ENCODE assay signal across 8 mouse cellular contexts in genomic region chr3:135440621-135441020, GRCm38 (mm10). TPM values are rescaled to one million over a fixed set of nuclear protein-coding genes. Genes with fewer than 3 reads are reported as not detected.
DNase-seq lines count a peak whose midpoint lies in the region; ATAC-seq and TF ChIP-seq lines count a peak whose summit lies in the region.

No protein-coding gene starts in this region.

- peak overlapping the region; percentile 94 for H3K4me3 ChIP-seq in layer of hippocampus, adult 2 months
- H3K4me3 ChIP-seq in heart, postnatal 0 days (ENCODE audit: low read depth, low read length): peak overlapping the region; percentile 68
- H3K4me3 ChIP-seq in midbrain, embryonic 10.5 days: peak overlapping the region; percentile 91

- DNase-seq in layer of hippocampus, adult 2 months (ENCODE audit: low spot score in 2 of 2): no peak
- DNase-seq in layer of hippocampus, adult 9-11 months: no peak
- peak; percentile 11 for DNase-seq in brain, adult 2 months (ENCODE audit: low read depth, low spot score)
- no peak for DNase-seq in heart, postnatal 0 days (ENCODE audit: low spot score)
- no peak for DNase-seq in midbrain, embryonic 10.5 days (ENCODE audit: low spot score)
- no peak for DNase-seq in ovary, adult 18-20 months (ENCODE audit: low spot score)
- DNase-seq in urinary bladder, postnatal 10 days (ENCODE audit: low spot score): no peak
- no peak for DNase-seq in layer of hippocampus, postnatal 36 days

- H3K4me2 ChIP-seq in heart, postnatal 0 days (ENCODE audit: low read depth, low read length): peak overlapping the region; percentile 95

- H3K4me1 ChIP-seq in heart, postnatal 0 days (ENCODE audit: control insufficient read depth, insufficient read depth): peaks cover 31% of the 10 kb centered on the region
- peaks cover 39% of the 10 kb centered on the region for H3K4me1 ChIP-seq in midbrain, embryonic 10.5 days

- H3K36me3 ChIP-seq in heart, postnatal 0 days (replicated peaks; ENCODE audit: control insufficient read depth, insufficient read depth, low read length): peaks cover 9% of the 10 kb centered on the region; the same call in 1 of the 2 replicates
- H3K36me3 ChIP-seq in midbrain, embryonic 10.5 days: peaks cover 59% of the 10 kb centered on the region

- peak overlapping the region; percentile 96 for H3K9ac ChIP-seq in heart, postnatal 0 days (replicated peaks; ENCODE audit: low read depth, low read length)

- H3K27me3 ChIP-seq in heart, postnatal 0 days (ENCODE audit: control insufficient read depth, insufficient read depth, low read length): no peaks in the 10 kb centered on the region
- no peaks in the 10 kb centered on the region for H3K27me3 ChIP-seq in midbrain, embryonic 10.5 days (ENCODE audit: low read depth, poor library complexity, severe bottlenecking)

- whole genome bisulfite sequencing in heart, postnatal 0 days: 7% methylated on average over 10 of the region's 10 CpGs
- WGBS in midbrain, embryonic 10.5 days: 75% methylated on average over 10 of the region's 10 CpGs

- TF ChIP-seq EP300 in heart, postnatal 0 days (IDR thresholded peaks at IDR 0.05; ENCODE audit: low read depth): no peak

- H3K27ac ChIP-seq in layer of hippocampus, adult 2 months: peak overlapping the region; percentile 99; the same call in 1 of the 2 replicates
- peak overlapping the region; percentile 100 for H3K27ac ChIP-seq in heart, postnatal 0 days (ENCODE audit: low read depth)
- H3K27ac ChIP-seq in midbrain, embryonic 10.5 days (replicated peaks): no peak overlapping the region

- no peaks in the 10 kb centered on the region for H3K9me3 ChIP-seq in heart, postnatal 0 days (replicated peaks; ENCODE audit: control insufficient read depth, low read length)
- H3K9me3 ChIP-seq in midbrain, embryonic 10.5 days (replicated peaks): no peaks in the 10 kb centered on the region

- TF ChIP-seq CTCF in layer of hippocampus, adult 2 months (conservative IDR thresholded peaks at IDR 0.05): no peak
- TF ChIP-seq CTCF in heart, postnatal 0 days (IDR thresholded peaks at IDR 0.05; ENCODE audit: low read depth): no peak

- no peak for ATAC-seq in heart, postnatal 0 days (ENCODE audit: insufficient read depth, low read depth)

RNA-seq across cellular contexts. Expression of gene Ube2d3, which starts 2.7 kb away (rescaled TPM):
- total RNA-seq in layer of hippocampus, adult 2 months (2021): 100 to 1,000 TPM; 254 to 257 TPM
- 944 and 1,112 TPM in 2 replicates for total RNA-seq in heart, postnatal 0 days (2014; rRNA removed; ENCODE audit: low replicate concordance)
- 419 and 429 TPM in 2 replicates for polyA plus RNA-seq in heart, postnatal 0 days (2015; fragmentation: Nextera tagmentation; extraction: Ambion mirVana)
- 548 and 568 TPM in 2 replicates for polyA plus RNA-seq in midbrain, embryonic 10.5 days (2016; fragmentation: Nextera tagmentation; extraction: Ambion mirVana)
- 100 to 1,000 TPM; 251 to 252 TPM for total RNA-seq in layer of hippocampus, postnatal 36 days (2021)

RNA-seq across cellular contexts. Expression of gene Cisd2, which starts 16.9 kb away (rescaled TPM):
- total RNA-seq in layer of hippocampus, adult 2 months (2021): 10 to 100 TPM; 34.4 to 35.1 TPM
- 20.7 and 20.8 TPM in 2 replicates for total RNA-seq in heart, postnatal 0 days (2014; rRNA removed; ENCODE audit: low replicate concordance)
- polyA plus RNA-seq in heart, postnatal 0 days (2015; fragmentation: Nextera tagmentation; extraction: Ambion mirVana): 43.0 and 48.2 TPM in 2 replicates
- 87.4 and 94.2 TPM in 2 replicates for polyA plus RNA-seq in midbrain, embryonic 10.5 days (2016; fragmentation: Nextera tagmentation; extraction: Ambion mirVana)
- total RNA-seq in layer of hippocampus, postnatal 36 days (2021): 10 to 100 TPM; 34.9 to 36.5 TPM

RNA-seq across cellular contexts. Expression of gene Manba, which starts 44.8 kb away (rescaled TPM):
- 1 to 10 TPM; 8.3 to 9.7 TPM for total RNA-seq in layer of hippocampus, adult 2 months (2021)
- total RNA-seq in heart, postnatal 0 days (2014; rRNA removed; ENCODE audit: low replicate concordance): 30.1 and 36.0 TPM in 2 replicates
- polyA plus RNA-seq in heart, postnatal 0 days (2015; fragmentation: Nextera tagmentation; extraction: Ambion mirVana): 19.8 and 20.6 TPM in 2 replicates
- polyA plus RNA-seq in midbrain, embryonic 10.5 days (2016; fragmentation: Nextera tagmentation; extraction: Ambion mirVana): 3.9 and 4.2 TPM in 2 replicates
- total RNA-seq in layer of hippocampus, postnatal 36 days (2021): 1 to 10 TPM; 7.6 to 8.2 TPM
